Mouse (Mus musculus): ENCODE measurements at regions not wholly inside any gene's neighbourhood (a gene's known extent, or its start where the extent isn't known, plus 50 kb on each side); places are given as distances from the start of the nearest gene placed in this dataset.
A peak's percentile ranks its signal among the peaks of the same experiment; 100 is the strongest.

- Histone ChIP-seq H3K4me1 (replicated peaks; ENCODE audit: control insufficient read depth, insufficient read depth, low read length) (no peaks in the 10 kb centered on the region), H3K27ac (no peak overlapping the region), H3K27me3 (ENCODE audit: control insufficient read depth, insufficient read depth, low read length) (no peaks in the 10 kb centered on the region), H3K4me2 (replicated peaks) (no peak overlapping the region), H3K9ac (no peak overlapping the region), H3K36me3 (replicated peaks; ENCODE audit: control insufficient read depth, insufficient read depth) (no peaks in the 10 kb centered on the region), H3K9me3 (ENCODE audit: control insufficient read depth, low read length) (no peaks in the 10 kb centered on the region), H3K4me3 (replicated peaks; ENCODE audit: low read length) (no peak overlapping the region)
- WGBS: 69% methylated on average over 2 of the region's 2 CpGs
- no peak for DNase-seq (ENCODE audit: low spot score)
- no peak for ATAC-seq (ENCODE audit: low FRiP score)
Observed at GRCm38 (mm10) chr1:103057006-103057405, 1711.3 kb upstream of the Cdh20 start.

GRCm38 (mm10) chr1:103071045-103071444 lies 1697.3 kb upstream of the Cdh20 start:
- no peak overlapping the region for H3K4me2 ChIP-seq (replicated peaks)
- no peaks in the 10 kb centered on the region for H3K4me1 ChIP-seq (replicated peaks; ENCODE audit: control insufficient read depth, insufficient read depth, low read length)
- no peak overlapping the region for H3K9ac ChIP-seq
- WGBS: 76% methylated on average over 1 of the region's 1 CpGs
- H3K36me3 ChIP-seq (replicated peaks; ENCODE audit: control insufficient read depth, insufficient read depth): no peaks in the 10 kb centered on the region
- H3K27me3 ChIP-seq (ENCODE audit: control insufficient read depth, insufficient read depth, low read length): no peaks in the 10 kb centered on the region
- no peak overlapping the region for H3K4me3 ChIP-seq (replicated peaks; ENCODE audit: low read length)
- ATAC-seq (ENCODE audit: low FRiP score) (no peak), DNase-seq (ENCODE audit: low spot score) (no peak)
- H3K27ac ChIP-seq: no peak overlapping the region
- H3K9me3 ChIP-seq (ENCODE audit: control insufficient read depth, low read length): no peaks in the 10 kb centered on the region

- Histone ChIP-seq H3K4me1 (replicated peaks; ENCODE audit: control insufficient read depth, insufficient read depth, low read length) (no peaks in the 10 kb centered on the region), H3K36me3 (replicated peaks; ENCODE audit: control insufficient read depth, insufficient read depth) (no peaks in the 10 kb centered on the region), H3K4me3 (replicated peaks; ENCODE audit: low read length) (no peak overlapping the region), H3K27me3 (ENCODE audit: control insufficient read depth, insufficient read depth, low read length) (no peaks in the 10 kb centered on the region), H3K4me2 (replicated peaks) (no peak overlapping the region), H3K27ac (no peak overlapping the region), H3K9ac (no peak overlapping the region), H3K9me3 (ENCODE audit: control insufficient read depth, low read length) (no peaks in the 10 kb centered on the region)
- DNase-seq (ENCODE audit: low spot score): no peak
- no peak for ATAC-seq (ENCODE audit: low FRiP score)
Observed at GRCm38 (mm10) chr1:103076645-103077044, 1691.7 kb upstream of the Cdh20 start.

GRCm38 (mm10) chr1:103093908-103094648 lies 1674.3 kb upstream of the Cdh20 start:
- 26% methylated on average over 2 of the region's 2 CpGs for WGBS

More at GRCm38 (mm10) chr1:103093908-103094648, 1674.3 kb upstream of the Cdh20 start:
- Histone ChIP-seq H3K4me2 (replicated peaks) (no peak overlapping the region), H3K36me3 (replicated peaks; ENCODE audit: control insufficient read depth, insufficient read depth) (no peaks in the 10 kb centered on the region), H3K9me3 (ENCODE audit: control insufficient read depth, low read length) (no peaks in the 10 kb centered on the region), H3K4me1 (replicated peaks; ENCODE audit: control insufficient read depth, insufficient read depth, low read length) (no peaks in the 10 kb centered on the region), H3K27me3 (ENCODE audit: control insufficient read depth, insufficient read depth, low read length) (no peaks in the 10 kb centered on the region), H3K27ac (no peak overlapping the region), H3K4me3 (replicated peaks; ENCODE audit: low read length) (no peak overlapping the region), H3K9ac (no peak overlapping the region)
- DNase-seq (ENCODE audit: low spot score) (peak; percentile 16), ATAC-seq (ENCODE audit: low FRiP score) (no peak)
